Mouse (Mus musculus): ENCODE results near the gene Trmt112.

The Trmt112 gene

GRCm38 (mm10) chr19:6907811-6908540 lies 1.5 kb upstream of the Trmt112 start:
- DNase-seq (ENCODE audit: low read depth, low spot score) = peak; percentile 37

- peak; percentile 49 for DNase-seq (ENCODE audit: low read depth, low spot score)
Measured at GRCm38 (mm10) chr19:6909021-6909420, 477 bp upstream of the Trmt112 start.

- peak; percentile 75 for DNase-seq (ENCODE audit: low read depth, low spot score)
Measured at GRCm38 (mm10) chr19:6910306-6910705, 808 bp downstream of the Trmt112 start.

GRCm38 (mm10) chr19:6911101-6912074 lies 1.9 kb downstream of the Trmt112 start:
- DNase-seq (ENCODE audit: low read depth, low spot score) = no peak

- no peak for DNase-seq (ENCODE audit: low read depth, low spot score)
Measured at GRCm38 (mm10) chr19:6912205-6912970, 2.9 kb downstream of the Trmt112 start.

GRCm38 (mm10) chr19:6913036-6913435 lies 3.5 kb downstream of the Trmt112 start:
- DNase-seq (ENCODE audit: low read depth, low spot score) = no peak

GRCm38 (mm10) chr19:6913991-6914390 lies 4.5 kb downstream of the Trmt112 start:
- no peak for DNase-seq (ENCODE audit: low read depth, low spot score)

GRCm38 (mm10) chr19:6914540-6914939 lies 5.0 kb downstream of the Trmt112 start:
- DNase-seq (ENCODE audit: low read depth, low spot score) = no peak

GRCm38 (mm10) chr19:6915276-6915675 lies 5.8 kb downstream of the Trmt112 start:
- no peak for DNase-seq (ENCODE audit: low read depth, low spot score)

- DNase-seq (ENCODE audit: low read depth, low spot score) = no peak
Measured at GRCm38 (mm10) chr19:6916496-6916895, 7.0 kb downstream of the Trmt112 start.

GRCm38 (mm10) chr19:6918321-6918720 lies 8.8 kb downstream of the Trmt112 start:
- DNase-seq (ENCODE audit: low read depth, low spot score) = no peak

GRCm38 (mm10) chr19:6919431-6919830 lies 9.9 kb downstream of the Trmt112 start:
- DNase-seq (ENCODE audit: low read depth, low spot score) = no peak

- DNase-seq (ENCODE audit: low read depth, low spot score) = peak; percentile 73
Measured at GRCm38 (mm10) chr19:6919876-6920740, 10.6 kb downstream of the Trmt112 start.

- DNase-seq (ENCODE audit: low read depth, low spot score) = peak; percentile 51
Measured at GRCm38 (mm10) chr19:6920741-6921636, 11.5 kb downstream of the Trmt112 start.

GRCm38 (mm10) chr19:6921647-6922567 lies 12.4 kb downstream of the Trmt112 start, which contains the start of gene Esrra:
Gene Esrra (minus strand): TSS chr19:6921813.
- peak; percentile 100 for DNase-seq (ENCODE audit: low read depth, low spot score)

- DNase-seq (ENCODE audit: low read depth, low spot score) = no peak
Measured at GRCm38 (mm10) chr19:6922901-6923735, 13.6 kb downstream of the Trmt112 start.

GRCm38 (mm10) chr19:6924461-6925306 lies 15.2 kb downstream of the Trmt112 start:
- DNase-seq (ENCODE audit: low read depth, low spot score) = peak; percentile 85
